In genomic region chr16:40509146-40510030, GRCm38 (mm10) we compare ENCODE assay signal across 9 mouse cellular contexts.
A peak's percentile ranks its signal among the peaks of the same experiment; 100 is the strongest.
DNase-seq lines count a peak whose midpoint lies in the region; ATAC-seq lines count a peak whose summit lies in the region.
"Had no signal": no experiment of that assay in that cellular context is flagged by ENCODE, and none has a peak within 500 bp of the region (broad histone marks: within the 10 kb centered on the region; RNA-seq: fewer than 3 reads in every experiment).

No protein-coding gene starts in this region.

- 77% methylated on average over 7 of the region's 7 CpGs for WGBS in embryonic facial prominence, embryonic 14.5 days
- WGBS in embryonic facial prominence, embryonic 10.5 days = 88% methylated on average over 7 of the region's 7 CpGs
- 61% methylated on average over 7 of the region's 7 CpGs for WGBS in forebrain, embryonic 13.5 days
- WGBS in neural tube, embryonic 15.5 days = 68% methylated on average over 7 of the region's 7 CpGs

- H3K4me1 ChIP-seq in embryonic facial prominence, embryonic 14.5 days (ENCODE audit: control insufficient read depth, insufficient read depth, low read length) = no peaks in the 10 kb centered on the region
- H3K4me1 ChIP-seq in embryonic facial prominence, embryonic 10.5 days = no peaks in the 10 kb centered on the region
- peaks cover 9% of the 10 kb centered on the region for H3K4me1 ChIP-seq in forebrain, embryonic 13.5 days
- peaks cover 1% of the 10 kb centered on the region; the same call in 1 of the 2 replicates for H3K4me1 ChIP-seq in neural tube, embryonic 15.5 days

- H3K9ac ChIP-seq in embryonic facial prominence, embryonic 14.5 days (ENCODE audit: low read depth, low read length) = no peak overlapping the region
- no peak overlapping the region for H3K9ac ChIP-seq in forebrain, embryonic 13.5 days
- H3K9ac ChIP-seq in neural tube, embryonic 15.5 days (replicated peaks) = no peak overlapping the region

- no peaks in the 10 kb centered on the region for H3K9me3 ChIP-seq in embryonic facial prominence, embryonic 14.5 days (ENCODE audit: control insufficient read depth, low read length)
- H3K9me3 ChIP-seq in embryonic facial prominence, embryonic 10.5 days = no peaks in the 10 kb centered on the region
- H3K9me3 ChIP-seq in forebrain, embryonic 13.5 days (replicated peaks) = no peaks in the 10 kb centered on the region
- H3K9me3 ChIP-seq in neural tube, embryonic 15.5 days (replicated peaks) = no peaks in the 10 kb centered on the region

- ATAC-seq in embryonic facial prominence, embryonic 14.5 days (ENCODE audit: low read depth) = peak; percentile 26; the same call in 1 of the 2 replicates
- ATAC-seq in forebrain, embryonic 13.5 days = peak; percentile 93
- ATAC-seq in neural tube, embryonic 15.5 days (ENCODE audit: low FRiP score) = peak; percentile 84; the same call in 1 of the 2 replicates

- H3K27ac ChIP-seq in embryonic facial prominence, embryonic 14.5 days (replicated peaks; ENCODE audit: low read depth, low read length) = no peak overlapping the region
- H3K27ac ChIP-seq in embryonic facial prominence, embryonic 10.5 days (replicated peaks) = no peak overlapping the region
- H3K27ac ChIP-seq in forebrain, embryonic 13.5 days = peak overlapping the region; percentile 51; the same call in 1 of the 2 replicates
- no peak overlapping the region; the same call in 1 of the 2 replicates for H3K27ac ChIP-seq in neural tube, embryonic 15.5 days (replicated peaks)

- H3K36me3 ChIP-seq in embryonic facial prominence, embryonic 14.5 days (ENCODE audit: control insufficient read depth, insufficient read depth, low read length) = no peaks in the 10 kb centered on the region
- no peaks in the 10 kb centered on the region for H3K36me3 ChIP-seq in embryonic facial prominence, embryonic 10.5 days (replicated peaks)
- no peaks in the 10 kb centered on the region for H3K36me3 ChIP-seq in forebrain, embryonic 13.5 days (ENCODE audit: poor library complexity, severe bottlenecking)
- no peaks in the 10 kb centered on the region for H3K36me3 ChIP-seq in neural tube, embryonic 15.5 days

- H3K4me2 ChIP-seq in embryonic facial prominence, embryonic 14.5 days (ENCODE audit: low read depth, low read length) = no peak overlapping the region
- no peak overlapping the region for H3K4me2 ChIP-seq in forebrain, embryonic 13.5 days
- H3K4me2 ChIP-seq in neural tube, embryonic 15.5 days = no peak overlapping the region

- H3K4me3 ChIP-seq in embryonic facial prominence, embryonic 14.5 days (ENCODE audit: low read depth, low read length) = no peak overlapping the region
- no peak overlapping the region for H3K4me3 ChIP-seq in embryonic facial prominence, embryonic 10.5 days
- no peak overlapping the region for H3K4me3 ChIP-seq in forebrain, embryonic 13.5 days
- H3K4me3 ChIP-seq in neural tube, embryonic 15.5 days (replicated peaks) = no peak overlapping the region

- H3K27me3 ChIP-seq in embryonic facial prominence, embryonic 14.5 days (replicated peaks; ENCODE audit: control insufficient read depth, insufficient read depth, low read length) = no peaks in the 10 kb centered on the region
- H3K27me3 ChIP-seq in embryonic facial prominence, embryonic 10.5 days (replicated peaks; ENCODE audit: low read depth, poor library complexity, severe bottlenecking) = no peaks in the 10 kb centered on the region
- no peaks in the 10 kb centered on the region for H3K27me3 ChIP-seq in forebrain, embryonic 13.5 days
- no peaks in the 10 kb centered on the region for H3K27me3 ChIP-seq in neural tube, embryonic 15.5 days (replicated peaks)

- peak; percentile 59 for DNase-seq in embryonic facial prominence, embryonic 14.5 days (ENCODE audit: low spot score)
- DNase-seq in embryonic facial prominence, embryonic 10.5 days (ENCODE audit: low spot score) = no peak
- DNase-seq in left cerebral cortex, adult 11 months (ENCODE audit: low spot score) = peak; percentile 19
- no peak for DNase-seq in thymus, adult 18-20 months
- DNase-seq in kidney, postnatal 36 days = no peak
- DNase-seq in kidney, adult 9 months = no peak
- DNase-seq: liver had no signal

Comparison
In these comparisons a context has a peak if more than half of its experiments do, and no peak if none do; other contexts are left out.
1. DNase-seq: peak in embryonic facial prominence, embryonic 14.5 days (single experiment) and left cerebral cortex, adult 11 months (single experiment); none in embryonic facial prominence, embryonic 10.5 days (single experiment), thymus, adult 18-20 months (0 of 2), kidney, postnatal 36 days (0 of 2) and kidney, adult 9 months (single experiment).
2. ATAC-seq: peak in every context shown above with its lines; median percentile 93 in forebrain, embryonic 13.5 days; 84 in neural tube, embryonic 15.5 days; 26 in embryonic facial prominence, embryonic 14.5 days.